Mouse (Mus musculus) thymus, adult 2 months (tissue): ENCODE measurements around the gene Mrap. TPM values are rescaled to one million over a fixed set of nuclear protein-coding genes. Genes with fewer than 3 reads are reported as not detected.

Experiments
- DNase-seq: peaks from one replicate; pipeline ENCODE4 v3.0.0; 2021
- H3K27ac ChIP-seq: fragments of 200-500 bp; 2 replicates; pipeline ENCODE4 v1.5.1; 2012; ENCODE audit warnings: low read length, control low read depth; ENCODE audit not compliant: control insufficient read depth, insufficient read depth
- H3K27me3 ChIP-seq: fragments of 200-500 bp; 2 replicates; pipeline ENCODE4 v1.6.1; 2012; ENCODE audit warnings: mild to moderate bottlenecking, low read length, moderate library complexity, mixed read lengths; ENCODE audit not compliant: control insufficient read depth, insufficient read depth
- H3K36me3 ChIP-seq: fragments of 200-500 bp; 2 replicates; pipeline ENCODE4 v1.6.1; 2012; ENCODE audit warnings: mild to moderate bottlenecking, low read length, moderate library complexity; ENCODE audit not compliant: control insufficient read depth, insufficient read depth
- H3K4me1 ChIP-seq: fragments of 200-500 bp; replicated peaks from 2 replicates; pipeline ENCODE4 v1.6.1; 2012; ENCODE audit warnings: low read length; ENCODE audit not compliant: control insufficient read depth, insufficient read depth
- H3K4me3 ChIP-seq: fragments of 200-500 bp; 2 replicates; pipeline ENCODE4 v1.5.1; 2012; ENCODE audit warnings: mild to moderate bottlenecking, low read length, control low read depth, moderate library complexity; ENCODE audit not compliant: control insufficient read depth, insufficient read depth
- CTCF ChIP-seq: fragments of 200-500 bp; IDR thresholded peaks from 2 replicates; pipeline ENCODE4 v1.5.1; 2012; ENCODE audit warnings: mild to moderate bottlenecking, control low read depth, low read length, moderate library complexity, borderline replicate concordance; ENCODE audit not compliant: control insufficient read depth, poor library complexity, insufficient read depth; ENCODE audit errors: extremely low read depth
- POLR2A ChIP-seq: fragments of 200-500 bp; IDR thresholded peaks from 2 replicates; pipeline ENCODE4 v1.6.1; 2012; ENCODE audit warnings: mild to moderate bottlenecking, low read length, control low read depth, moderate library complexity; ENCODE audit not compliant: control insufficient read depth, poor library complexity, insufficient read depth; ENCODE audit errors: extremely low read depth
- WGBS: fragments of 180-500 bp; shearing (Covaris S2); methylation state at CpG from one replicate; pipeline ENCODE4 v1.1.7; 2018; 5-methylcytosine and 5-hydroxymethylcytosine counted together
- polyA plus RNA-seq: library from polyadenylated mRNA; depleted of rRNA; stranded (reverse); fragments of >200 nt; gene quantifications from 2 replicates; pipeline ENCODE4 v1.2.3, GENCODE M21; 2012

The Mrap gene
- polyA plus RNA-seq, 1 experiment, result 41.1 TPM

DNA sequence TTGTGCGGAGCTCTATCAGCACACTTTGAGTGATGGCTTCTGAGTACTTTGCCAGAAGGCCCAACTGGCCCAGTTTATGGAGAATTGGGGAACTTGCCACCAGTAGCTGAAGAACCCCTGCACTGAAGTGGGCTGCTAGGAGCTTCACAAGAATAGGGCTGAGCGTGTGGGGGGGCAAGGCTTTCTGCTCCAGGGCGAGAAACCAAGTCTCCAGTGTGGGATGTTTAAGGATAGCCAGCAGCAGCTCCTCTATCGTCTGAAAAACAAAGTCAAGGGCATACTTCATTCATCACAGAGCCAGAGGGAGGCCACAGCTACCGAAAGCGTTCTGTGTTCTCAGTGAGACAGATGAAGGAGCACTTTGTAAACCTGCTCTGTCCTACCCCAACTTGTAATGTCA is 36.6 kb downstream of the Mrap start:
- Histone ChIP-seq H3K27ac (no peak overlapping the region), H3K36me3 (peaks cover 6% of the 10 kb centered on the region; the same call in 1 of the 2 replicates), H3K27me3 (no peaks in the 10 kb centered on the region), H3K4me1 (no peaks in the 10 kb centered on the region), H3K4me3 (no peak overlapping the region)
- 98% methylated on average over 6 of the region's 6 CpGs for WGBS
- TF ChIP-seq CTCF (no peak), POLR2A (no peak)
- DNase-seq, result no peak

DNA sequence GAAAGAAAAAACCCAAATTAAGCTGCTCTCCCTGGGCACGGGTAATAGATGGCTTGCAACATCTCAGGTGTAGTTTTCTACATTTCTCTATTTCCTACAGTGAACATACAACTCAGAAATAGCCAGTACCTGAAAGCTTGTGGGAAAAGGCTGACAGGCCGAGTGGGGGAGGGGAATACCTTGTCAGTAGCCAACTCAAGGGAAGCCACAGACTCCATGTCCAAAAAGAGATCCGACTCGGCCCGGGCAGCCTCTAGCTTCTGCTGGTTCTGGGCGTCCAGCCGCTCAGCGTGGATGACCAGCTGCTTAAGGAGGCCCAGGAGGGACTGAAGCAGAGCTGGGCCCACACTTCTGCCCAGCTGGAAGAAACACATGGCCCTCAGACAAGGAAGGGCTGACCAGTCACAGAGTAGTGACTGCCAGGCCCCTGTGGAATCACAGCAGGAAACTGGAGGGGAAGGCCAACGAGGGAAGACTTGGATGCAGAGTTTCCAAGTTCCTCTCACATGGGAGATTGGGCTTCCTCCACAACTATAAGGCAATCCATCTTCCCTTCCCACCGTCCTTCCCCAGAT is 38.0 kb downstream of the Mrap start:
- Histone ChIP-seq H3K27me3 (no peaks in the 10 kb centered on the region), H3K27ac (no peak overlapping the region), H3K4me3 (no peak overlapping the region), H3K4me1 (no peaks in the 10 kb centered on the region), H3K36me3 (peaks cover 6% of the 10 kb centered on the region; the same call in 1 of the 2 replicates)
- DNase-seq, result no peak
- 94% methylated on average over 10 of the region's 10 CpGs for WGBS
- TF ChIP-seq POLR2A (no peak), CTCF (no peak)

DNA sequence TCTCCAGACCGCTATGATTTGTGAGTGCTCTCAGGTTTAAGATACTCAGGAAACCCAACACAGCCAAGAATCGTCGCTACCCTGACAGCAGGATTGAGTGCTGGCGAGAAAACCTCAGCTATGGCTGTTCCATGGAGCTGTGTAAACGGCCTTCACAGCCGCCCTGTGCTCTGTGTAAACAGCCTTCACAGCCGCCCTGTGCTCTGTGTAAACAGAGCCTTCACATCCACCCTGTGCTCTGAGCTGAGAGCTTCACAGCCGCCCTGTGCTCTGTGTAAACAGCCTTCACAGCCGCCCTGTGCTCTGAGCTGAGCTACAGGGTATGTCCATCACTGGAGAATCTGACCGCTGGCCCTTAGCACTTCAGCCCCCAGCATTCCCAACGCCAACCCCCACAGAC is 41.8 kb downstream of the Mrap start:
- 0 out of 2 replicates have a peak, but pooled peaks cover 3% of the 10 kb centered on the region for H3K36me3 ChIP-seq
- H3K27ac ChIP-seq, result no peak overlapping the region
- H3K4me1 ChIP-seq, result no peaks in the 10 kb centered on the region
- 79% methylated on average over 11 of the region's 11 CpGs for WGBS
- no peak overlapping the region for H3K4me3 ChIP-seq
- no peaks in the 10 kb centered on the region for H3K27me3 ChIP-seq
- TF ChIP-seq CTCF (no peak), POLR2A (no peak)
- DNase-seq, result no peak

DNA sequence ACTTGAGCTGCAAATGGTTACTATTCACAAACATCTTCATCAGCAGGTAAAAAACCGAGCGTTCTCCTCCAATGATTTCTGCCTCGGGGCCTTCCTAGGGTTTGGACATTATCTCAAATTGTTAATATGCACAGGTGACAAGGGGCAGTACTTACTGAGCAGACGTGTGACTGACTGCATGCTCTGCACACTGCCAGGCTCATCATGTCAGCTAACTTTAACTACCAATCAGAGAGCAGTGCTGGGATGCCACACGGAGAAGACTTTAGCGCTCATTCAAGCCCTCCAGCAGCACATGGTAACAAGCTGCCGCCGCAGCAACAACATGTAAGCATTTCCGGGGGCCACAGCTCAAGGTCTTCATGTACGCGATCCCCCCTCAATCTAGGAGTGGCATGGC is 45.3 kb downstream of the Mrap start:
- no peaks in the 10 kb centered on the region for H3K4me1 ChIP-seq
- WGBS, result 96% methylated on average over 11 of the region's 11 CpGs
- H3K27ac ChIP-seq, result no peak overlapping the region
- DNase-seq, result no peak
- H3K36me3 ChIP-seq, result peaks cover 13% of the 10 kb centered on the region
- no peak overlapping the region for H3K4me3 ChIP-seq
- H3K27me3 ChIP-seq, result no peaks in the 10 kb centered on the region
- no peak for TF ChIP-seq CTCF

DNA sequence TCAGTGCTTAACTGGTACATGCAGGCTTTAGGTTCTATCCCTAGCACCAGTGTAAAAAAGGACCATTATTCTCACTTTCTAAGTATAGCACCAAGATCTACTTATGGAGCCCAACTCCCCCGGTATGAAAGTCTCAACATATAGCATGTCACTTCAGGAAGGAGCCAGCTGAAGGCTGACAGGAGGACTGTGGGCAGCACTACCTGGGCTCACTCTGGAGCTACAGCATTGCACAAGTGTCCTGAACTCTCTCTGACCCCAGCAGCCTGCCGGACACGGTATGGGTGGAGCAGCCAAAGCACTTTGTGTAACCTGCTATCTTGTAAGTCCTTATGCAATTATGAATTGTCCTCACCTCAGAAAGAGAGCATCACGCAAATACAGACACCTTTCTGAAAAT is 47.2 kb downstream of the Mrap start:
- TF ChIP-seq POLR2A (no peak), CTCF (no peak)
- Histone ChIP-seq H3K27ac (no peak overlapping the region), H3K4me3 (no peak overlapping the region), H3K36me3 (peaks cover 23% of the 10 kb centered on the region), H3K27me3 (no peaks in the 10 kb centered on the region), H3K4me1 (no peaks in the 10 kb centered on the region)
- no peak for DNase-seq
- 93% methylated on average over 4 of the region's 4 CpGs for WGBS

DNA sequence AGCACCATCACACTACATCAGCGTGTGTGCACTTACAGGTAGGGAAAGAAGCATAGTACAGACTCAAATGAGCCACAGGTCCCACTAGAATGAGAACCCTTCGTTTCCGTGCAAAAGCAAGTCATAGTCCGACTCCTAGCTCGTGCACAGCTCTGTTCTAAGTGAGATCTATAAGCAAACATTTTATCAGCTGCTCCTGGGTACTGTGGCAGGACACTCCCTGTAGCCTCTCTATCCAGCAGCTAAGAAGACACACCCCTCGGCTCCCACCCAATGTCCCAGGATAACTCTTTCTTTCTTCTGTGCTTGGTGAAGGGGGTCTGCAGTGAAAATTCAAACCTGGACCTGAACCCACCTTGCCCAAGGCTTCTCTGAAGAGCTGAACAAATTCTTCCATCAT is 50.6 kb downstream of the Mrap start:
- peaks cover 23% of the 10 kb centered on the region for H3K36me3 ChIP-seq
- 96% methylated on average over 6 of the region's 6 CpGs for WGBS
- H3K27me3 ChIP-seq, result no peaks in the 10 kb centered on the region
- DNase-seq, result no peak
- H3K4me1 ChIP-seq, result no peaks in the 10 kb centered on the region
- H3K27ac ChIP-seq, result no peak overlapping the region
- H3K4me3 ChIP-seq, result no peak overlapping the region
- TF ChIP-seq CTCF, result no peak
- no peak for TF ChIP-seq POLR2A

DNA sequence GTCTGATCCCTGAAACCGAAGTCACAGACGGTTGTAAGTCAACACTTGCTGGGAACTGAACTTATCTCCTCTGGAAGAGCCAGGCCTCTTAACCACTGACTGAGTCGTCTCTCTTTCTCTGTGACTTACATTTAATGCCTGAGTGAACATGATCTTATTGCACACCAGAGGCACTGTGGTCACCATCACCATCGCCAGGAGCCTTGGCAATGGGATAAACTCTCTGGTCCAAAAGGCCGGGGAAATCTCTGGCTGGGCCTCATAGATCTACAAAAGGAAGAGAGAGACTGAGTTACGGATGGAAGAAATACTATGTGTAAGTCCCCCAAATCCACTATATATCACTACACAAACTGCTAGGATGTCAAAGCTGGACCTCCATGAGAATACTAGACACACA is 52.9 kb downstream of the Mrap start:
- Histone ChIP-seq H3K27ac (no peak overlapping the region), H3K4me3 (no peak overlapping the region), H3K36me3 (peaks cover 27% of the 10 kb centered on the region), H3K4me1 (no peaks in the 10 kb centered on the region), H3K27me3 (no peaks in the 10 kb centered on the region)
- TF ChIP-seq CTCF (no peak), POLR2A (no peak)
- WGBS, result 85% methylated on average over 6 of the region's 6 CpGs
- DNase-seq, result no peak
